Mouse (Mus musculus) olfactory bulb, adult 2 months (tissue): ENCODE data around the gene Asphd2.
"Not testable (repeated sequence)": the region's sequence is repeated elsewhere in the genome, so short reads cannot be mapped to it uniquely, and the experiment has no call there.

Experiments used
- CTCF ChIP-seq: fragments of 200-500 bp; IDR thresholded peaks from 2 replicates; pipeline ENCODE4 v1.5.1; 2012; ENCODE audit warnings: low read depth, mild to moderate bottlenecking, low read length, moderate library complexity; ENCODE audit not compliant: insufficient read depth
- POLR2A ChIP-seq: fragments of 200-500 bp; IDR thresholded peaks from 2 replicates; pipeline ENCODE4 v1.6.1; 2012; ENCODE audit warnings: mild to moderate bottlenecking, low read depth, low read length, moderate library complexity; ENCODE audit not compliant: insufficient read depth

DNA sequence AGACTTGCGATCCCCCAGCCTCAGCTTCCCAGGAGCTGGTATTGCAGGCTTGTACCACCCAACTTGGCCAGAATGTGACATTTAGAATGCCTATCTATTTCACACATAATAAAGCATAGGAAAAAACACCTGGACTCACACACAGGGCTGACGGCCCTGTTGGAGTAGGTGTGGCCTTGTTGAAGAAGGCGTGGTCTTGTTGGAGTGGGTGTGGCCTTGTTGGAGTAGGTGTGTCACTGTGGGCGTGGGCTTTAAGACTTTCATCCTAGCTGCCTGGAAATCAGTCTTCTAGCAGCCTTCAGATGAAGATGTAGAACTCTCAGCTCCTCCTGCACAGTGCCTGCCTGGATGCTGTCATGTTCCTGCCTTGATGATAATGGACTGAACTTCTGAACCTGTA is 18.1 kb upstream of the Asphd2 start:
- not testable (repeated sequence) for TF ChIP-seq CTCF, POLR2A
